Mouse (Mus musculus): ENCODE measurements around the gene Top2a. TPM values are rescaled to one million over a fixed set of nuclear protein-coding genes. Genes with fewer than 3 reads are reported as not detected.
"Not testable (repeated sequence)": the region's sequence is repeated elsewhere in the genome, so short reads cannot be mapped to it uniquely, and the experiment has no call there.

The Top2a gene
- polyA plus RNA-seq, 1 experiment from 2014 or later = 238 TPM

DNA sequence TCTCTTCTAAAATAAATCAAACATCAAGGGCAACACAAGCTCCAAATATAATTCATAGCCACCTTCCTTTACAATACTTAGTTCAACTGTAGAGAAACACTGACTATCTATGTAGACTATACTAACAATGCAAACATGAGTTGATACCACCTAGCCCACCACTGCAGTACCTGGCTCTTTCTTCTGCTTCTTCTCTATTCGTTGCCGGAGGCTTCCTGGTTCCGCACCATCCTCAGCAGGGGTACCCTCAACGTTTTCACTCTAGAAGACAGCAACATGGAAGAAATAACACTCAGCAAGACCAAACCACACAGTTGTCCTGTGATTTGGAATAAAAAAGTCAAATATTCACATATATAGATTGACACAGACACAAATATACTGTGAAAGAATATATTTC is 26.3 kb downstream of the Top2a start:
- Histone ChIP-seq H3K27ac (no peak overlapping the region), H3K27me3 (ENCODE audit: insufficient read depth, poor library complexity, severe bottlenecking) (no peaks in the 10 kb centered on the region), H3K36me3 (peaks cover 100% of the 10 kb centered on the region), H3K4me1 (no peaks in the 10 kb centered on the region), H3K4me3 (no peak overlapping the region), H3K9me3 (no peaks in the 10 kb centered on the region)
- DNase-seq (ENCODE audit: low spot score) = peak; percentile 57
- WGBS = 92% methylated on average over 4 of the region's 4 CpGs

- H3K4me1 ChIP-seq = no peaks in the 10 kb centered on the region
- H3K27ac ChIP-seq = no peak overlapping the region
- WGBS = 95% methylated on average over 7 of the region's 7 CpGs
- H3K27me3 ChIP-seq (ENCODE audit: insufficient read depth, poor library complexity, severe bottlenecking) = no peaks in the 10 kb centered on the region
- no peaks in the 10 kb centered on the region for H3K9me3 ChIP-seq
- no peak overlapping the region for H3K4me3 ChIP-seq
- no peak for DNase-seq (ENCODE audit: low spot score)
- H3K36me3 ChIP-seq = peaks cover 97% of the 10 kb centered on the region
Observed at GRCm38 (mm10) chr11:98995987-98996386, 28.0 kb downstream of the Top2a start.

DNA sequence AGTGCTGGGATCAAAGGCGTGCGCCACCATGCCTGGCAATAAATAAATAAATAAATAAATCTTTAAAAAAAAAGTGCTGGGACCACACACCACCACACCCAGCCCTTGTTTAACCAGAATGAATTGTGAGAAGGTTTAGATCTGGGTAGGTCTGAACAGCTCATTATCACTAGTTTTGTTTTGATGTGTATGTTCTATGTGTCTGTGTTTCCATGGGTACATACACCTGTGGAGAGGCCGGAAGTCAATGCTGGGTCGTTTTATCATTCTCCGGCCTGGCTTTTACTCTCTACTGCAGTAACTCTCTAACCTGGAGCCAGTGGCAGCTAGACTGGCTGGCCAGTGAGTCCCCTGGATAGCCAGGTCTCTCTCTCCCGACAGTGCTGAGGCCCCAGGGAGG is 33.1 kb downstream of the Top2a start:
- WGBS = 76% methylated on average over 6 of the region's 6 CpGs
- peaks cover 63% of the 10 kb centered on the region for H3K36me3 ChIP-seq

GRCm38 (mm10) chr11:98988260-98988659 is 35.7 kb downstream of the Top2a start:
- H3K4me3 ChIP-seq; H3K27ac ChIP-seq; DNase-seq (ENCODE audit: low spot score); H3K9me3 ChIP-seq: not testable (repeated sequence)
- Histone ChIP-seq H3K36me3 (peaks cover 37% of the 10 kb centered on the region), H3K4me1 (peaks cover 24% of the 10 kb centered on the region), H3K27me3 (ENCODE audit: insufficient read depth, poor library complexity, severe bottlenecking) (peaks cover 14% of the 10 kb centered on the region)
- 92% methylated on average over 6 of the region's 6 CpGs for WGBS

More for the DNA sequence above, 33.1 kb downstream of the Top2a start:
- no peak overlapping the region for H3K27ac ChIP-seq
- H3K4me3 ChIP-seq = no peak overlapping the region
- H3K27me3 ChIP-seq (ENCODE audit: insufficient read depth, poor library complexity, severe bottlenecking) = no peaks in the 10 kb centered on the region
- H3K9me3 ChIP-seq = no peaks in the 10 kb centered on the region
- peaks cover 5% of the 10 kb centered on the region; the same call in 1 of the 2 replicates for H3K4me1 ChIP-seq
- no peak for DNase-seq (ENCODE audit: low spot score)

DNA sequence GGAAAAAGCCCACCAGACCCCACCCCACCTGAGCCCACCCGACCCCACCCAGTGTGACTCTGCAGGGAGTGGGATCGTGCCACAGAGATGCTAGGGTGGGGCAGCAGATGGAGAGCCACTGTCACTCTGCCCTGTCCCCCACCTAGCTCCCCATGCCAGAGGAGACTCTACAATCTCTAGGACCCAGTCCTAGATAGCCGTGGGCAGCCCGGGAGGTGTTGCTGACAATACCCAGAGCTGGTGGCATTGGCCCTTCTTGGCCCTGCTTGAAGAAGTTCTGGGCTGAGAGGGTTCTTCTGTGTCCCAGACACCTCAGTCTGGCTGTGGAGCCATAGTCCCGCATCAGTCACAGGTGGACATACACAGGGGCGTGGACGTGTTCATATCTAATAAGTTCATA is 38.4 kb downstream of the Top2a start:
- H3K36me3 ChIP-seq = peaks cover 14% of the 10 kb centered on the region
- peak overlapping the region; percentile 70 for H3K27ac ChIP-seq
- peaks cover 33% of the 10 kb centered on the region for H3K27me3 ChIP-seq (ENCODE audit: insufficient read depth, poor library complexity, severe bottlenecking)
- no peak overlapping the region; the same call in 1 of the 2 replicates for H3K4me3 ChIP-seq
- H3K4me1 ChIP-seq = peaks cover 47% of the 10 kb centered on the region
- H3K9me3 ChIP-seq = no peaks in the 10 kb centered on the region
- WGBS = 60% methylated on average over 7 of the region's 7 CpGs
- DNase-seq (ENCODE audit: low spot score) = no peak

GRCm38 (mm10) chr11:98983551-98983950 is 40.4 kb downstream of the Top2a start:
- no peak for DNase-seq (ENCODE audit: low spot score)
- peaks cover 4% of the 10 kb centered on the region for H3K36me3 ChIP-seq
- peak overlapping the region; percentile 85; the same call in 1 of the 2 replicates for H3K27ac ChIP-seq
- H3K9me3 ChIP-seq = no peaks in the 10 kb centered on the region
- peaks cover 38% of the 10 kb centered on the region for H3K27me3 ChIP-seq (ENCODE audit: insufficient read depth, poor library complexity, severe bottlenecking)
- H3K4me1 ChIP-seq = peaks cover 51% of the 10 kb centered on the region
- peak overlapping the region; percentile 68; the same call in 1 of the 2 replicates for H3K4me3 ChIP-seq
- 30% methylated on average over 8 of the region's 8 CpGs for WGBS

DNA sequence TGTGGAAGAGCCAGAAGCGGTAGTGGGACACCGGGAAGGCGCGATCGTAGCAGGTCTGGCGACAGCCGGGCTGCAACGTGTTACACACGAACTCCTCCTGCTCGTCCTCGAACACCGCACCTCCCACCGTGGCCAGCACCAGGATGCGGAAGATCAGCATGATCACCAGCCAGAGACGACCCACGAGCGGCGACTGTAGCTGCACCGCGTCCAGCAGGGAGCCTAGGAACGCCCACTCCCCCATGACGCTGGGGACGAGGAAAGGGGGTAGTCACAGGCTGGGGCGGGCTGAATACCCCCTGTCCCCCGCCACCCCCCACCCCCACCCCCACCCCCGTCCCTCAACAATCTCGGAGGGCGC is 41.2 kb downstream of the Top2a start, which contains the start of gene Gjd3:
Gene Gjd3, minus strand, starts transcription at position 244 of the 361 bp plus-strand sequence.
- peaks cover 38% of the 10 kb centered on the region for H3K27me3 ChIP-seq (ENCODE audit: insufficient read depth, poor library complexity, severe bottlenecking)
- H3K36me3 ChIP-seq = peaks cover 2% of the 10 kb centered on the region; the same call in 1 of the 2 replicates
- peaks cover 52% of the 10 kb centered on the region for H3K4me1 ChIP-seq
- H3K4me3 ChIP-seq = peak within 1 kb of the TSS; percentile 68
- peak within 1 kb of the TSS; percentile 85 for H3K27ac ChIP-seq
- no peaks in the 10 kb centered on the region for H3K9me3 ChIP-seq
- no peak for DNase-seq (ENCODE audit: low spot score)
- WGBS = 1% methylated on average over 28 of the region's 28 CpGs

DNA sequence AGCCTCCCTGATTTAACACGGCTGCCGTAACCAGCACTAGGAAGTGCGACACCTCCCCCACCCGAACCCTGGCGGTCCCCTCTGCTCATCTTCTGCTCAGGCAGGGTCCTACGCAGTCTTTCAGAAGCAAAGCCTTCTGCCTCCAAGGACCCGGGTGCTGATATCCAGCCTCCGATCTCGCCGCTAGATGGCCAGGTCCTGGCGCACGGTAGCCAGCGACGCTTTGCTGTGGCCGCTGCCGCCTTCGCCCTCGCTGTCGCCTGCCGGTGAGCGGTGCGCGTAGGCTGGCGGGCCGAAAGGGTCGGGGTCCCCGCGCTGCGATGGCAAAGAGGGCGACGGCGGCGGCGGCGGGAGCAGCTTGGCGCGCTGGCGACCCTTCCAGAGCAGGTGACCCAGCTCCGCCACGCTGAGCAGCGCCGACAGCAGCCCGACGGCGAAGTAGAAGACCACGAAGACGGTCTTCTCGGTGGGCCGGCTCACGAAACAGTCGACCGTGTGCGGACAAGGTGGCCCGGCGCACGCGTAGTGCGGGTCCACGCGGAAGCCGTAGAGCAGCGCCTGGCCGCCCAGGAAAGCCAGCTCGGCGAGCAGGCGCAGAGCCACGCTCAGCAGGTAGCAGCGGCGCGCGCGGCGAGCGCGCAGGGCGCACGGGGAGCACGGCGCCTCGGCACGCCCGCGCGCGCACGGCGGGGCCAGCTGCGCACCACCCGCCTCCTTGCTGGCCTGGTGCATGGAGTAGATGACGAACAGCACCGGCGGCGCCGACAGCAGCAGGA is 41.8 kb downstream of the Top2a start:
- Histone ChIP-seq H3K4me1 (peaks cover 52% of the 10 kb centered on the region), H3K9me3 (no peaks in the 10 kb centered on the region), H3K4me3 (peak overlapping the region; percentile 68), H3K27me3 (ENCODE audit: insufficient read depth, poor library complexity, severe bottlenecking) (peaks cover 38% of the 10 kb centered on the region), H3K27ac (peak overlapping the region; percentile 85), H3K36me3 (no peaks in the 10 kb centered on the region)
- WGBS = under 1% methylated on average over 94 of the region's 94 CpGs
- no peak for DNase-seq (ENCODE audit: low spot score)

GRCm38 (mm10) chr11:98981289-98981996 is 42.5 kb downstream of the Top2a start:
- WGBS = 32% methylated on average over 20 of the region's 20 CpGs
- Histone ChIP-seq H3K27me3 (ENCODE audit: insufficient read depth, poor library complexity, severe bottlenecking) (peaks cover 38% of the 10 kb centered on the region), H3K4me3 (peak overlapping the region; percentile 68), H3K4me1 (peaks cover 52% of the 10 kb centered on the region), H3K27ac (peak overlapping the region; percentile 85), H3K9me3 (no peaks in the 10 kb centered on the region), H3K36me3 (no peaks in the 10 kb centered on the region)
- DNase-seq (ENCODE audit: low spot score) = no peak

GRCm38 (mm10) chr11:98979356-98979755 is 44.6 kb downstream of the Top2a start:
- DNase-seq (ENCODE audit: low spot score) = no peak
- Histone ChIP-seq H3K4me3 (no peak overlapping the region), H3K36me3 (peaks cover 10% of the 10 kb centered on the region), H3K27ac (no peak overlapping the region), H3K27me3 (ENCODE audit: insufficient read depth, poor library complexity, severe bottlenecking) (peaks cover 35% of the 10 kb centered on the region), H3K4me1 (peaks cover 41% of the 10 kb centered on the region), H3K9me3 (no peaks in the 10 kb centered on the region)
- WGBS = 71% methylated on average over 5 of the region's 5 CpGs

GRCm38 (mm10) chr11:98978526-98979148 is 45.4 kb downstream of the Top2a start:
- DNase-seq (ENCODE audit: low spot score) = no peak
- Histone ChIP-seq H3K4me3 (no peak overlapping the region), H3K27ac (no peak overlapping the region), H3K4me1 (peaks cover 40% of the 10 kb centered on the region), H3K9me3 (no peaks in the 10 kb centered on the region), H3K27me3 (ENCODE audit: insufficient read depth, poor library complexity, severe bottlenecking) (peaks cover 28% of the 10 kb centered on the region), H3K36me3 (peaks cover 16% of the 10 kb centered on the region)
- WGBS = 55% methylated on average over 15 of the region's 15 CpGs

DNA sequence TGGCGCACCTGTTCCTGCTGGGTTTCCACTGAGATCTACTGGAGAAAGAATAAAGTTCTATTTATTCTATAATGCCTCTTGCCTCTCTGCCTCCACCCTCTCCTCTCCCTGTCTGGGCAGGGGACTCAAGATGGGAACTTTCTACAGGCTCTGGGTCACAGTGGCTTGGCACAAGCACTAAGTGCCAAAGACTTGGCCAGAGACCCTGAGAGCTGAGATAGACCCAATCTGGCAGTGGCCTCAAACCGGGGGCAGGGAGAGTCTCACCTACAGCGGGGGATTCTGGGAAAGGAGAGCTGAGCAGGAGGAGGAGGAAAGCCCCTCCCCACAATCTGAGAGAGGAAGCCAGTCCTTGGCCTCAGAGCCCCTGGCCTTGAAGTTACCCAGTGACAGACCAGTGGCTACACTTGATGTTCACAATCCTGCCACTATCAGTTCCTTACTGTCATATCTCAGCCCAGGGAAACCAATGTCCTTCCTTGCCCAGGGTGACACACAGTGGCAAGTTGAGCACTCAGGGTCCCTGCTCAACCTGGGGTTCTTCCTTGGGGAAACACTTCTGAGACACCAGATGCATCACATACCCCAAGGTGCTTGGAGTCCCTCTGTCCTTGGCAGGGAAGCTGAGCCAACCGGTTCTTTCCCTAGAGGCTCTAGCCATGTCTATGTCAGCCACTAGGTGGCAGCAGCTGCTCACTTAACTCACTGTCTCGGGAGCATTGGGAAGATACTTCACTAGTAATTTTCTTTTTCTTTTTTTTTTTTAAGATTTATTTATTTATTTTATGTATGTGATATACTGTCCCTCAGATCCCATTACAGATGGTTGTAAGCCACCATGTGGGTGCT is 48.9 kb downstream of the Top2a start:
- Histone ChIP-seq H3K4me3 (no peak overlapping the region), H3K4me1 (peaks cover 31% of the 10 kb centered on the region), H3K27me3 (ENCODE audit: insufficient read depth, poor library complexity, severe bottlenecking) (peaks cover under 1% of the 10 kb centered on the region; the same call in 1 of the 2 replicates), H3K36me3 (peaks cover 52% of the 10 kb centered on the region), H3K27ac (peak overlapping the region; percentile 39), H3K9me3 (no peaks in the 10 kb centered on the region)
- 54% methylated on average over 5 of the region's 5 CpGs for WGBS
- DNase-seq (ENCODE audit: low spot score) = peak; percentile 77
